Mouse (Mus musculus): ENCODE data around the gene Galnt15. TPM values are rescaled to one million over a fixed set of nuclear protein-coding genes. Genes with fewer than 3 reads are reported as not detected.

The Galnt15 gene
- total RNA-seq, 2 experiments from 2014 or later: 2.0 to 2.4 TPM

DNA sequence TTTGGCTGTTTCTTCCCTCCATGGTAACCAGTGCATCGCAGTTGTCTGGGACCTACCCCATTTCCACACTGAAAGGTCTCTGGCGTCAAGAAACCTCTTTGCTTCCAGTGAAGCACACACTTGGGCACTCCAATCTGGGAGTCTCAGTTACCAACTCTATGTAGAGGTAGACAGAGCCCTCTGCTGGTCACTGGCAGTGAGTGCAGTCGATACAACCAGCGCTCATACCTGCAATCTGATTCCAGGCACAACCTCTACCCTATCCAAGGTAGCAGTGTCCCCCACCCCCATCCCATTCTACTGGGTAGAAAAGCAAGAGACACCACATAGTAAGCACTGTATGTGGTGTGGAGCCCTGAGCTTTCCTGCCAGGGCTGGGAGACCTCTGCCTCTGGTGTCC is 3.7 kb downstream of the Galnt15 start:
- peak; percentile 34 to 82 for DNase-seq (ENCODE audit: low spot score in 2 of 2)

DNA sequence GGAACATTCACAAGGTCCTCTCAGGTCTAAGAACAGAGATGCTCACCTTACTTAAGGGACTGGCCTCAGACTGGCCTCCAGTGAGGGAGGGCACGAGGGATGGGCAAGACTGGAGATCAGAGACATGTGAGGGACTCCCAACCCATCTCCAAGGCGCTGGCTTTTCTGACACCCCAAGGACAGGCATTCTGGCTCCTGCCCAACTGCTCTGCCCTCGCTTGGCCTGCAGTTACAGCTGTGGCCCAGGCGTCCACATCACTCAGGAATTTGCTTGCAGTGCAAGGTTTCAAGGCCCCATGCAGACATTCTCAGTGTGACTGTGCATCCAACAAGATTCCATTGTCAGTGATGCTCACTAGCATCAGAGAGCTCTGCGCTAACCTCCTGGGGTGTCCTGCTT is 7.7 kb downstream of the Galnt15 start:
- no peak for DNase-seq (ENCODE audit: low spot score in 2 of 2)

DNA sequence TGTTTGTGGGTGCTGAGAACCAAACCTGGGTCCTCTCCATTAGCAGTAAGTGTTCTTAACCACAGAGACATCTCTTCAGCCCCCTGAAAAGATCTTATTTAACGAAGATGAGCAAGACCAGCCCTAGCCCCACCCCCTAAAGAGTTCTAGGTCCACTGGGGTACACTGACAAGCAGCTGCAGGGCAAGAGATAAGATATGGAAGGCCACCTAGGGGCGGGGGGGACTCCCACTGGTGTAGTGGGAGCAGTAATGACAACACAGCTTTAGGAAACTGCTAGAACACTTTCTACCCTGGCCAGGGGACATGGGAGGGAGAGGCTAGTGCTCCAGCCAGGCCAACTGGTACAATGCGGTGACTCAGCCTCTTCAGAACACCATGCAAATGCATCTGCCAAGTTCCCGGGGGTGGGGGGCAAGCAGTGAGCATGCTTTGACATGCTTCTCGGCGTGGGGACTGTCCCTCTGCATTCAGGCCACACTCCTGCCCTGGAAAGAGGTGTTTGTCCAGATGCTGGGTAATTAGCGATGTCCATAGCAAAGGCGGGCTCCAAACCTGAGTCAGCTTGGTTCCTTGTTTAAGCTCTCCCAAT is 9.0 kb downstream of the Galnt15 start:
- DNase-seq (ENCODE audit: low spot score in 2 of 2): no peak

DNA sequence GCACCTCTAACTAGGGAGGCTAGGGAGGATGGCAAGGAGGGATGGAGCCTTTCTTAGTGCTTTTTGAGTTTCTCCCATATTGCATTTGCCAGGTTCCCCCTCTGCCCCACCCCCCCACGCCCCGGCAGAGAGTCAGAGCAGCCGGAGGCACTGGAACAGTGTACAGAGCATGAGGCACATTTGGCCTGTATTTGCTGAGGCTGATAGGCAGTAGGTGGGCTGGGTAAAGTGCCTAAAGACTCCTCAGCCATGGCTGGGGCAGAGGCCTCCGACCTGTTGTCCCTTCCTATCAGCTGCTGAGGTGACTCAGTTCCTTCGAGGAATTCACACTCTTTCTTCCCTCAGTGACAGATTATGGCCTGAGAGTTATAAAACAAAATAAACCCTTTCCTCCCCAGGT is 13.3 kb downstream of the Galnt15 start:
- no peak for DNase-seq (ENCODE audit: low spot score in 2 of 2)

DNA sequence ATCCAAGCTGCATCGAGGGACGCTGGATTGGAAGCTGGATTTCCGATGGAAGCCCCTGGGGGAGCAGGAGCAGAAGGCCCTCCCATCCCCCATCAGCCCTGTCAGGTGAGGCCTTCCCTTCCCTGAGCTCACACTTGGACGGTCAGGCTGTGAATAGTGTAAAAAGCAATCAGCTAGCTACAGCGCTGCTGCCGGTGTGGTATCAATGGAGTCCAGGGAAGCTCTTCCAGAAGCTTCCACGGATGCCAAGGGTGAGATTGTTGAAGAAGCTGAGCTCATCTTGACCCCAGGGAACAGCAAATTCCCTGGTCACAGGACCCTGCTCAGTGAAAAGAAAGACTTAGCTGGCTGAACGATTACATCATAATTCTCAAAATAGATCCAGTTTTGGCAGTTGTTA is 17.6 kb downstream of the Galnt15 start:
- DNase-seq (ENCODE audit: low spot score in 2 of 2): no peak

DNA sequence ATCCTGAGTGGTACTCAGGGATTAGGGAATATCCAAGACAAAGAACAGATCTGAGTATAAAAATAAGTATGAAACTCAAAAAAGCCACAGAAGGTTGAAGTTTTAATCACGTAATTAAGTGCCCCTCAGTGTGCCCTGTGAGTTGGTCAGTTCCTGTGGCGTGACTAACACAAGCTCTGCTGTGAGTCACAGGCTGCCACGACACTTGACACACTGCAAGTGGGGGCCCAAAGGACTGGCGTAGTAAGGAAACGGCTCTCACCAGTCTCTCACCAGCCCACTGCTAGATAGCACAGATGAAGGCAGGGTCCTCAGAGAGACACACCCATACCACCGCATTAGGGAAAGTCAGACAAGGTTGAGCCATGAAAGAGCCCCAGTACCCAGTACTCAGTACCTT is 21.4 kb downstream of the Galnt15 start:
- no peak for DNase-seq (ENCODE audit: low spot score in 2 of 2)

DNA sequence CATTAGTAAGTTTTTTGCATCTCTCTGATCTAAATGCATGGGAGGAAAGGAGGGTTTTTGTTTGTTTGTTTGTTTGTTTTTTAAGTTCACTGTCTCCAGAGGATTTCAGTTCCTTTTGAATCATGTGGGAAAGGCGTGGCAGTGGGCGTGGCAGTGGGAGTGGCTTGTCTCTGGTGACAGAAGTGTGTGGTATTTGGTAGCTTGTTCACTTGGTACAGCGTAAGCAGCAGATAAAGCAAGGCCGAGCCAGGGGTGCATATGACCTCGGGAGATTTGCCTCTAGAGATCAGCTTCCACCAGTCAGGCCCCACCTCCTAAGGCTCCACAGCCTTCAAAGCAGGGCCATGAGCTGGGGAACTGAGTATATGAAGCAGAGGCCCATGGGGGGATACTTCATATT is 25.1 kb downstream of the Galnt15 start:
- no peak for DNase-seq (ENCODE audit: low spot score in 2 of 2)

DNA sequence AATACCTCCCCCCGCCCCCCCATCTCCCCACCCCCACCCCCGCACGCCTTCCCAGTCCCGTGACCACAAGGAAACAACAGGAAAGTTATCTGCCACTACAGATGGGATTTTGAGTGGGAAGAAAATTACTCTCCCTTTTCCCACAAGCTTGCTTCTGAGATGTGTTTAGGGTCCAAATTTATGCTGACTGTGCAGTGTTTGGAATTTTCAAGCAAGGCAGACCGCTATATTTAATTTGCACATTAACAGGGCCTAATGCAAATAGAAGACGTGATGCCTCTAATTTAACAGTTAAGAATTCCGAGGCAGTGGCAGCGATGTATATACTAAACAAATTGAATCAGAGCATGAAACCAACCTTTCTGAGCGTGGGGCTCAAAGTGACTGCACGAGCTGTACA is 26.0 kb downstream of the Galnt15 start:
- DNase-seq (ENCODE audit: low spot score in 2 of 2): no peak

DNA sequence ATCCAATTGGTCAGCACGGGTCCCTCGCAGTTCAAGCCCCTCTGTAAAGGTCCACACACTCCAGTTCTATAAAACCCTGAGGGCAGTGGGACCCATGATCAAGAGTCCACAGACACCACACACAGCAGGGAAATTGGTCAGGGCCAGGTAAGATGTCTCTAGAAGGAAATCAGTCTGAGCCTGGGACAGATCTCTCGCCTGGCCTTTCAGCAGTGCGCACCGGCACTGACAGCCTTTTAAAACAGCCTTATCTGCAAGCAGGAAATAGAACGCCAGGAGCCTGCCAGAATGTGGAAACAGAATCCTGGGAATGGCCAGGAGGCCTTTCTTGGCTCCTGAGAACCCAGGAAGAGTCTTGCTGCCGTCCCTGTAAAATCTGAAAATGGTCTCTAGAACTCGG is 27.0 kb downstream of the Galnt15 start:
- DNase-seq (ENCODE audit: low spot score in 2 of 2): no peak

DNA sequence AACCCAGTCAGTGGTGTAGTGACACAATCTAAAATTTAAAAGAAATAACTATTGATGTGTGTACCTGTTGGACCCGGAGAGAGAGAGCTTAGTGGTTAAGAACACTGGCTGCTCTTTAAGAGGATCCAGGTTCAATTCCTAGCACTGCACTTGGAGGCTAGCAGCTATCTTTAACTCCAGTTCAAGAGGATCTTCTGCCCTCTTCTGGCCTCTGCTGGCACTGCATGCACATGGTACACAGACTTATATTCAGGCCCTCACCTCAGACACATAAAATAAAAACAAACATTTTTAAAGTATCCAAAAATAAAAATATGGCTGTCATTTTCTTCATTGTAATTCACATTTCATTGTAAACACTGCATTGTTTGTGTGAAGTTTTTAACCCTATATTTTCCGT is 27.9 kb downstream of the Galnt15 start:
- DNase-seq (ENCODE audit: low spot score in 2 of 2): peak in 1 of 2 experiments; percentile 11

DNA sequence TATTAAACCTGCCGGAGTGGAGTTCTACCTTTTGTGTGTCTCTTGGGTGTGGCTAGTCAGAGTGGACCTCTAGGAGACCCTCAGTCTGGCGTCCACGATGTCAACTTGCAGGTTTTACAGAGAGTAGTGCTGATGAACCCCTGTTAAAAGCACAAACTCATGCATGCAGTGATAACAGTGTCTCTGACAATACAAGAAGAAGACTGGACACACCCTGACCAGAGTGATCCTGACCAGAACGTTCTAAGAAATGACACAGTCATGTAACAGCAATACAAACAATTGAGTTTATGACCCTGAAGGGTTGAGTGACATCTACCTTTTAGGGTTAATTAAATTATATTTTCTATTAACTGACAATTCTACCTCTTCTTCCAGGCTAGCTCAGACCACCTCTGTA is 28.9 kb downstream of the Galnt15 start:
- DNase-seq (ENCODE audit: low spot score in 2 of 2): no peak

DNA sequence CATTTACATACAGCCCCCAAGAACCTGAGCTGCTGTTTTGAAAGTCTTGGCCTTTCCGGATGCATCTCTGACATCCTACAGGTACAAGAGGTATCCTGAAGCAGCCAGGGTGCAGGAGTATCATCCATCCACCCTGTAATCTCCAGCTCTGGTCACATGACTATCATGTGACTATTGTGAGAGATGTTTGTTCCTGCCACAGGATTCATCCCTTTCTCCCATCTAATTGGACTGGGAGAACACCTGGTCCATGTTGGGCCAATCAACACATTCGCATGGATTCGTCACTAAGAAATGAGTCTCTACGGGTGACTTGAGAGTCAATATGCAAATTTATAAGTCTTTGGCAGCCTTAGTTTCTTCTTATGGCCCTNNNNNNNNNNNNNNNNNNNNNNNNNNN is 32.6 kb downstream of the Galnt15 start:
- no peak for DNase-seq (ENCODE audit: low spot score in 2 of 2)

DNA sequence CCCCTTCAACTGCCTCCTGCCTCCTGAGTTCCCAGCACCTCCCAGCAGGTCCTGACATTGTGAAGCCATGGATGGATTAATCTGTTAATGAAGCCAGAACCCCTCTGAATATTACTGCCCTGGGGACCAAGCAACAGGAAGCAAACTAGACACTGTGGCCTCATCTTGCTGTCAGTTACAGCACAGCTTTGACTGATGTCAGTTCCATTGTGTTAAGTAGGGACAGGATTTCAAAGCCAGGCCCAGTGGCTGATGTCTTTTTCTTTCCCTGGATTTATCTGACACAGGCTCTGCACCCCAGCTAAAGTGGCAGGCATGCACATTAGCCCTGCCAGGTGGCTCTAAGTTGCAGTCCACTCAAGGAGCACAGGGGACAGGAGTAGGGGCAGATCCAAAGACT is 44.0 kb downstream of the Galnt15 start:
- DNase-seq (ENCODE audit: low spot score in 2 of 2): no peak

DNA sequence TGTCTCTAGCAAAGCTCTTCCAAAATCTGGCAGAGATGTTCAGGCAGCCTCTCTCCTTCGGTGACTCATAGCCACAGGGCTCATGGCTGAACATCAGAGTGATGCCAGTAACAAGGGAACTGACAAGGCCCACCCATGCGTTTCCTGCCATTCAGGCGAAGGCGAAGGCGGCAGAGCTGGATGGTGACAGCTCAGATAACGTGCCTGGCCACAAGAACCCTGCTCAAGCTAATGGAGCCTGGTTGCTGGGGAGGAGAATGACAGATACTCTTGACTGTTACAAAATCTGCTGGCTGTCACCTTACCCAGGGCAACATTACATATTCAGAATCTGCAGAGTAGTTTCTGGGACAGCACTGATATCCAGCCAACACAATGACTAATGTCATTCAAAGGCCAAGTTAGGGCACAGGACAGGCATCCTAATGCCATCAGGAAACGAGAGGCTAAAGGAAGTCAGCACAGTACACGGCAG is 44.5 kb downstream of the Galnt15 start:
- peak; percentile 74 to 81 for DNase-seq (ENCODE audit: low spot score in 2 of 2)

DNA sequence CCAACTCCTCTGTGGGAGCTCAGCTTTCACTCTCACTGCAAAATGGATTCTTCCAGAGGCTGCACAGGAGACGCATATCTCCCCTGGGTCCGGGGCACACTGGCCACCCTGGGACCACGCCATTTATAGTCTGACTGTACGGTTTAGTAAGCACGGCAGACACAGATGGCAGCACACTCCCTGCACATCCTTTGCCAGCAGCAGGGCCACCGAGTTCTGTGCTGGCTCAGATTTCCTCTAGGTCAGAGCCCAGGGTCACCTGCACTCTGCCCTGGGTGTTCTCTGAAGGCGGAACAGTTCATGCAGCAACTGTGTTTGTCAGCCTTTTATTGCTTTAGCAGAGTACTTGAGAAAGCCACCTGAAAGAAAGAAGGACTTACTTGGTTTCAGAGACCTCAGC is 45.1 kb downstream of the Galnt15 start:
- DNase-seq (ENCODE audit: low spot score in 2 of 2): no peak

DNA sequence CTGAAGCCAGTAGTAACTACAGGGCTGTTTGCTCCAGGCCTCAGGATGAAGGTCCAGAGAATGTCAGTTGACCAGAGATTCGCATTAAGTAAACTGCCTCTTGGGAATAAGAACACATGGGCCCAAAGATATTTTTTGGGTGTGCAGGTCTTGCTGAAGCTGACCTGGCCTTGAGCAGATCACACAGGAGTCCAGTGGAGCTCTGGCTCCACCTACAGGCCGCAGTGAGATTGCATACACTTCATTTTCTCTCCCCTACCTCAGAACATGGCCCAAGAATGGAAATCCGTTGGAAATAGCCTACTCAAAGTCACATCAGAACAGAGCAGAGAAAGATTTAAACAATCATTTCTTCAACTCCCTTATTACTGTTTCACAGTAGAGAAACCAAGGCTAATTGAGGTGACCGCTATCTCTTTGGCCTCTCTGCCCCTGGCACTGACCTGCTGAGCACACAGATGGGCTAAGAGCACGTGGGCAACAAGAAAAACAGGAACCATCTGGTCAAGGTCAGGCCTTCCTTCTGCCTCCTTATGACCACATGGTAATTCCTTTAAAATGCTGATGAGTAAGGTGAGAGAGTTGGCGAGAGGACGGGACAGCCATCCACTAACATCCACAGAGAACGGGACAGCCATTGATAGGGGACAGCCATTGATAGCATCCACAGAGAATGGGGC is 48.2 kb downstream of the Galnt15 start:
- DNase-seq (ENCODE audit: low spot score in 2 of 2): peak in 1 of 2 experiments; percentile 69

DNA sequence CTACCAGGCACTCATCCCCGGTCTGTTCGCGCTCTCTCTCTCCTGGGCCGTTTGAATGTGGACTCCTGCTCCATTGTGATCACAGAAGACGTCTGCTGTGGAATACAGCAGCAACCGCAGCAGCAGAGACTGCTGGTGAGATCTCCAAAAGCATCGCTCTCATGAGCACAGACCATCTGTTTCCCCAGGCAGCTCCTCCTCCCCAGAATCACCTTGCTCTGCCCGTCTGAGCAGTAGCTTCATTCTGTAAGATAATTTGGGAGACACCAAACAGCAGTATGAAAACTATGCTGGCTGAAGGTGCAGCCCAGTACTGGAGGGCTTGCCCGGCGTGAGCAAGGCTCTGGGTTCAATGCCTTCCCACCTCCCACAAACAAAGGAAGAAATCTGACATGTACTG is 52.2 kb downstream of the Galnt15 start:
- DNase-seq (ENCODE audit: low spot score in 2 of 2): no peak

DNA sequence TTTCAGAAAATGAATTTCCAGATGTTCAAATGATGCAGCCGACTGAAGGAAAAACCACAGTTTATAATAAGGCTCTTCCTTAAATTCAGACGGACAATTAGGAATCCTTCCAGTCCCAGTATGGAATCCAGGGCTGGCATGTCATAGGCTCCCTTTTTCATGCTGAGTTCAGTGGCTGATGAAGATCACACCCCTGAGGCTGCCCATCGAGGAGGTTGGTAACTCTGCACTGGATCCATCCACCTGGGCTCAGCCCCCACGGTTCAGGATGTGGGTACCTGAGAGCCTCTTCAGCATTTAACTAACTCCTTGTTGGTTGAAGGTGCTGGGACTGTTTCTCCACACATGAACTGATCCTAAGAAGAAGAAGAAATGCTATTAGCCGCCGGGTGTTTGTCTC is 54.1 kb downstream of the Galnt15 start:
- DNase-seq (ENCODE audit: low spot score in 2 of 2): no peak

DNA sequence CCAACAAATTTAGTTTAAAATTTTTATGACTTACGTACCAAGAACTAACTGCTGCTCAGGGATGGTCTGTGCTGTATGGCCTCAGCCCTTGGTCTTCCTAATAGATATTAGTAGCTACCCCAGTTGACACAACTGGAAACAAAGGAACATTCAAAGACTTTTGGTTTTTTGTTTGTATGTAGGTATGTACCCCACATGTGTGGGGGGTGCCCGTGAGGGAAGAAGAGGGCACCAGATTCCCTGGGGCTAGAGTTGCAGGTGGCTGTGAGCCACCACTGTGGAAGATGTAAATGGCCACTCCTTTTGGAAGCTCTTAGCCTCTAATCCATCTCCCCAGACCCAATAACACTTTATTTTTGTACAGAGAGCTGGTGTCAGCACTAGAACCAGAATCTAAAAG is 54.7 kb downstream of the Galnt15 start:
- DNase-seq (ENCODE audit: low spot score in 2 of 2): no peak

DNA sequence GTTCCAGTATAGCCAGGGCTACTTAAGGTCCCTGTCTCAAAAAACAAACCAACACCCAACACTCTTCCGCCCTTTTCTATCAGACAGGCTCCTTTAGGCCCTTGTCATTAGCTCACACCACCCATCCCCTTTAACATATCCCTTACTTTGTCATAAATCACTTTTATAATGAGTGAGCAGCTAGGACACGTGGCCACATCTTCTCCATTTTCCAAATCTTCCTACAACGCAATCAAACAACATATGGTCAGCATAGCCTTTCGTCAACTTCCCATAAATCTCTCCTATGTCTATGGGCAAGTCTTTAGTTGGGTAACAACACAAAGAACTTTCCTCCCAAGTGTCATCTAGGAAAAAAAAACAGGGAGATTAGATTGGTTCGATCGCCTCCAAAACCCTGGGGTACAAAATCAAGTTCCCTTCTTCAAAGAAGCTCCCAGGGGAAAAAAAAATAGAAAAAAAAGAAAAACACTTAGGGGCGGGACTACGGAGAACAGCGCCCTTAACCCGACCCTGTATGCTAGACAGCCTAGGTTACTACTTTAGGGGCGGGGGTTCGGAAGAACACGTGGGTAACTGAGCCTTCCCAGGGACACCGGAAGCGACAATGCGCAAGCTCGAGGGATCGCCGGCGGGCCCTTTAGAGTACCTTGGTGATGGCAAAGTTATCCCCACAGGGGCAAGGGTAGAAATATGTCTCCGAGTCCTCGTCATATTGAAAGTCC is 56.1 kb downstream of the Galnt15 start, which contains the start of gene Oxnad1:
Oxnad1 (plus strand) TSS at position 614 of the 725 bp plus-strand sequence.
- DNase-seq (ENCODE audit: low spot score in 2 of 2): no peak

DNA sequence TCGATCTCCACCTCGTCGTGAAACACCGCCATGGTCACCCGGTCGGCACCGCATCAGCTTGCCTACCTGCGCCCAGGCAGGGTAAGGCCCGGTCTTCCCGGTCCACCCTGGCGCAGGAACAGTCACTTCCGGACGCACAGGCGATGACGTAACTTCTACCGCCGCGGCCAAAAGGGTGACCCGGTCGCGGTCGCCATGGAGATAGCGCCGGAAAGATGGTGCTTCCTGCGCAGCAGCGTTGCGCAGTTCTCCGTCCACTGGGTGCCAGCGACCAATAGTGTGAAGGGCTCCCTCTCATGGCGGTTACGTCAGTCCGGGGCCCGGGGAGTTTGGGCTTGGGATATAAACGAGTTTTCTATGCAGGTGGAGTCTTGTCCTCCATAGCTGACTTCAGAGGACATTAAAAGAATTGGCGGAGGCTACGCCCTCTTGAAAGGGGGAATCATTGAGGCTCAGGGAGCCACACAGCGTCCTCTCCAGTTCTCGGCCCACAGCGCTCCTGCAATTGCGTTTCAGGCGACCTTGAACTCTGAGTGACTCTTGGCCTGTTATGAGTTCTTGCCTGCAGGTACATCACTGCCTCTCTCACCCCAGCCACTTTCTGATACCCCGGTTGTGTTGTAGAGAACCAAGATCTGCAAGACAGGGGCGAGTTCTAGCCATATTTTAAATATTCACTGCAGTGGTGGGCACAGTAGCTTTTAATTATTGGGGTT is 56.9 kb downstream of the Galnt15 start, which contains the start of gene Dph3:
Dph3 (minus strand) TSS at position 244 of the 716 bp plus-strand sequence.
- peak; percentile 98 to 99 for DNase-seq (ENCODE audit: low spot score in 2 of 2)

DNA sequence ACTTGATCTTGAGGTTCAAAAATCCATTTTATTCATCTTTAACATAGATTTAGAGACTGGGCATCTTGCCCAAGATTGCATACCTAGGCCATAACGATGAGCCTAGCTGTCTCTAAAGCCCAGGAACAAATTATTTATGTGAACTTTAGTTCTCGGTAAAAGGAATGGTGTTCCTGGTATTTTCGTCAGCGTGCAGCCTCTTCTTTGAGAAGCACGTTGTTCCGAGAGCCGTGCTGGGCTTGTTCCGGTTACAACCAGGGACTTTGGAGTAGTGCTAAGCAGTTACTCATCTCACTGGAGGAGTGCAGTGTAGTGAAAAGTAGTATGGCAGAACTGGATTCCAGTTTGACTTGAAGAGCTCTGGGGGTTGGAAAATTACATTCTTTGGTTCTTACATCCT is 57.4 kb downstream of the Galnt15 start:
- no peak for DNase-seq (ENCODE audit: low spot score in 2 of 2)

All from layer of hippocampus, adult 18-20 months (tissue).